Mouse (Mus musculus): ENCODE data around the gene Synpr.
"Not testable (repeated sequence)": the region's sequence is repeated elsewhere in the genome, so short reads cannot be mapped to it uniquely, and the experiment has no call there.

Synpr gene

GRCm38 (mm10) chr14:13284091-13284844 is at the start of gene Synpr:
Gene Synpr, plus strand, starts transcription at chr14:13284780.
- no peak for DNase-seq (ENCODE audit: low spot score)

GRCm38 (mm10) chr14:13236929-13237328 is 47.7 kb upstream of the Synpr start:
- peak; percentile 9 for DNase-seq (ENCODE audit: low spot score)

GRCm38 (mm10) chr14:13247431-13247830 is 37.1 kb upstream of the Synpr start:
- DNase-seq (ENCODE audit: low spot score), result no peak

- no peak for DNase-seq (ENCODE audit: low spot score)
Observed at GRCm38 (mm10) chr14:13249361-13249760, 35.2 kb upstream of the Synpr start.

- no peak for DNase-seq (ENCODE audit: low spot score)
Observed at GRCm38 (mm10) chr14:13252594-13252993, 32.0 kb upstream of the Synpr start.

GRCm38 (mm10) chr14:13254741-13255140 is 29.8 kb upstream of the Synpr start:
- DNase-seq (ENCODE audit: low spot score), result not testable (repeated sequence)

- no peak for DNase-seq (ENCODE audit: low spot score)
Observed at GRCm38 (mm10) chr14:13262406-13262805, 22.2 kb upstream of the Synpr start.

GRCm38 (mm10) chr14:13266331-13266730 is 18.2 kb upstream of the Synpr start:
- no peak for DNase-seq (ENCODE audit: low spot score)

GRCm38 (mm10) chr14:13267181-13267580 is 17.4 kb upstream of the Synpr start:
- no peak for DNase-seq (ENCODE audit: low spot score)

- no peak for DNase-seq (ENCODE audit: low spot score)
Observed at GRCm38 (mm10) chr14:13283211-13283610, 1.4 kb upstream of the Synpr start.

GRCm38 (mm10) chr14:13284845-13285198 is 242 bp downstream of the Synpr start:
- DNase-seq (ENCODE audit: low spot score), result no peak

- no peak for DNase-seq (ENCODE audit: low spot score)
Observed at GRCm38 (mm10) chr14:13285341-13286130, 956 bp downstream of the Synpr start.

- no peak for DNase-seq (ENCODE audit: low spot score)
Observed at GRCm38 (mm10) chr14:13294200-13294599, 9.6 kb downstream of the Synpr start.

- DNase-seq (ENCODE audit: low spot score), result no peak
Observed at GRCm38 (mm10) chr14:13314323-13314722, 29.7 kb downstream of the Synpr start.

GRCm38 (mm10) chr14:13328461-13328860 is 43.9 kb downstream of the Synpr start:
- no peak for DNase-seq (ENCODE audit: low spot score)

- DNase-seq (ENCODE audit: low spot score), result no peak
Observed at GRCm38 (mm10) chr14:13332497-13333306, 48.1 kb downstream of the Synpr start.

- DNase-seq (ENCODE audit: low spot score), result no peak
Observed at GRCm38 (mm10) chr14:13333372-13333771, 48.8 kb downstream of the Synpr start.

GRCm38 (mm10) chr14:13336162-13336561 is 51.6 kb downstream of the Synpr start:
- no peak for DNase-seq (ENCODE audit: low spot score)

GRCm38 (mm10) chr14:13340688-13341087 is 56.1 kb downstream of the Synpr start:
- no peak for DNase-seq (ENCODE audit: low spot score)

GRCm38 (mm10) chr14:13344240-13344639 is 59.7 kb downstream of the Synpr start:
- no peak for DNase-seq (ENCODE audit: low spot score)

- no peak for DNase-seq (ENCODE audit: low spot score)
Observed at GRCm38 (mm10) chr14:13349170-13349865, 64.7 kb downstream of the Synpr start.

- no peak for DNase-seq (ENCODE audit: low spot score)
Observed at GRCm38 (mm10) chr14:13354154-13354553, 69.6 kb downstream of the Synpr start.

Data from urinary bladder, postnatal 25 days (tissue).